Mouse (Mus musculus) gastrocnemius, adult 18-20 months (tissue): Measurements from ENCODE around the gene Gabrr2. TPM values are rescaled to one million over a fixed set of nuclear protein-coding genes. Genes with fewer than 3 reads are reported as not detected.

Experiments used
- total RNA-seq, 2 experiments: library from RNA; stranded (reverse); gene quantifications; 2 replicates each; pipeline ENCODE4 v1.2.3; 2021

Gabrr2 gene
- total RNA-seq, 2 experiments from 2014 or later = 1.8 to 1.9 TPM

Other genes with a start within 250 kb of the Gabrr2 start
- gene Ankrd6, start 112.2 kb upstream of the Gabrr2 start, total RNA-seq = 1 to 10 TPM; 3.0 to 6.9 TPM
- gene Rragd, start 80.0 kb upstream of the Gabrr2 start, total RNA-seq = 100 to 1,000 TPM; 174 to 189 TPM
- gene Ube2j1, start 31.6 kb upstream of the Gabrr2 start, total RNA-seq = 10 to 100 TPM; 47.3 to 49.3 TPM
- under 1 TPM; 0.12 to 0.34 TPM for gene Gabrr1, start 69.5 kb downstream of the Gabrr2 start, total RNA-seq
- gene Pm20d2, start 126.7 kb downstream of the Gabrr2 start, total RNA-seq = 10 to 100 TPM; 32.8 to 47.4 TPM
- not detected for gene Srsf12, start 146.0 kb downstream of the Gabrr2 start, total RNA-seq
- gene Pnrc1, start 227.2 kb downstream of the Gabrr2 start, total RNA-seq = 100 to 1,000 TPM; 317 to 358 TPM
- 1 to 10 TPM; 7.0 to 7.7 TPM for gene Rngtt, start 247.3 kb downstream of the Gabrr2 start, total RNA-seq